Mouse (Mus musculus) liver, adult 2 months (tissue): Measurements from ENCODE around the gene Cog1. TPM values are rescaled to one million over a fixed set of nuclear protein-coding genes. Genes with fewer than 3 reads are reported as not detected.
A peak's percentile ranks its signal among the peaks of the same experiment; 100 is the strongest.

Source experiments
- DNase-seq: peaks from one replicate; pipeline ENCODE4 v3.0.0-alpha.2; 2011; ENCODE audit warnings: low read depth, low spot score; ENCODE audit errors: extremely low read depth
- H3K27ac ChIP-seq: fragments of 200-500 bp; replicated peaks from 2 replicates; pipeline ENCODE4 v1.5.1; 2012; ENCODE audit warnings: low read depth, mild to moderate bottlenecking, control low read depth, inconsistent platforms, low read length; ENCODE audit not compliant: insufficient read depth
- H3K27me3 ChIP-seq: fragments of 200-500 bp; 2 replicates; pipeline ENCODE4 v1.6.1; 2012; ENCODE audit warnings: mild to moderate bottlenecking, moderate library complexity, low read length, inconsistent platforms; ENCODE audit not compliant: control insufficient read depth, insufficient read depth
- H3K36me3 ChIP-seq: fragments of 200-500 bp; 2 replicates; pipeline ENCODE4 v1.6.1; 2012; ENCODE audit warnings: low read length, inconsistent platforms; ENCODE audit not compliant: control insufficient read depth, insufficient read depth
- H3K4me1 ChIP-seq: fragments of 200-500 bp; 2 replicates; pipeline ENCODE4 v1.6.1; 2011; ENCODE audit warnings: low read length; ENCODE audit not compliant: control insufficient read depth, insufficient read depth
- H3K4me3 ChIP-seq: fragments of 200-500 bp; 2 replicates; pipeline ENCODE4 v1.5.1; 2011; ENCODE audit warnings: low read depth, mild to moderate bottlenecking, control low read depth, low read length, moderate library complexity; ENCODE audit not compliant: insufficient read depth
- H3K79me2 ChIP-seq: fragments of 200-500 bp; 2 replicates; pipeline ENCODE4 v1.6.1; 2012; ENCODE audit warnings: inconsistent platforms, mild to moderate bottlenecking, low read length, moderate library complexity; ENCODE audit not compliant: control insufficient read depth, insufficient read depth
- H3K9ac ChIP-seq: fragments of 200-500 bp; 2 replicates; pipeline ENCODE4 v1.6.1; 2012; ENCODE audit warnings: low read depth, mild to moderate bottlenecking, control low read depth, inconsistent platforms, low read length
- CTCF ChIP-seq: fragments of 200-500 bp; IDR thresholded peaks from 2 replicates; pipeline ENCODE4 v1.5.1; 2011; ENCODE audit warnings: low read depth, low read length, control low read depth
- POLR2A ChIP-seq: fragments of 200-500 bp; IDR thresholded peaks from 2 replicates; pipeline ENCODE4 v1.6.1; 2011; ENCODE audit warnings: low read length, control low read depth; ENCODE audit not compliant: insufficient read depth; ENCODE audit errors: extremely low read depth
- WGBS: fragments of 180-500 bp; shearing (Covaris S2); methylation state at CpG from one replicate; pipeline ENCODE4 v1.1.7; 2018; 5-methylcytosine and 5-hydroxymethylcytosine counted together
- polyA plus RNA-seq: library from polyadenylated mRNA; depleted of rRNA; stranded (reverse); fragments of >200 nt; gene quantifications from 2 replicates; pipeline ENCODE4 v1.2.3, GENCODE M21; 2012
- total RNA-seq: library from RNA; depleted of rRNA; stranded (reverse); fragments of >200 nt; gene quantifications from 2 replicates; pipeline ENCODE4 v1.2.3, GENCODE M21; 2014

Gene Cog1
- total and polyA plus RNA-seq, 2 experiments: 6.0 to 17.7 TPM

DNA sequence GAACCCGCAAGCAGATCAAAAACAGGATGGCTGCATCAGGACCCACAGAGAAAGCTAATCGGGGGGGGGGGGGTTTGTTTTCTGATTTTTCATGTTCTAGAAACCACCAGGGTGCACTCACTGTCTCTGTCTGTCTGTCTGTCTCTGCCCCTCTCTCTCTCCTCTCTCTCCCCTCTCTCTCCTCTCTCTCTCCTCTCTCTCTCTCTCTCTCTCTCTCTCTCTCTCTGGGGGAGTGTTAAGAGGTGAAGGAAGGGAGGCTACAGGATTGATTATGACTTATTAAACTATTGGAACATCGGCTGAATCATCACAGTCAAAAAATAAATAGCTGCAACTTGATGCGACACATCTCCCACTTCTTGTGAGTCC, 30.7 kb upstream of the Cog1 start:
- Histone ChIP-seq H3K4me1 (peaks cover 11% of the 10 kb centered on the region), H3K27ac (no peak overlapping the region), H3K36me3 (no peaks in the 10 kb centered on the region), H3K79me2 (no peaks in the 10 kb centered on the region), H3K27me3 (no peaks in the 10 kb centered on the region), H3K9ac (no peak overlapping the region; the same call in 1 of the 2 replicates), H3K4me3 (peak overlapping the region; percentile 7; the same call in 1 of the 2 replicates)
- TF ChIP-seq POLR2A (no peak), CTCF (no peak)
- no peak for DNase-seq
- 30% methylated on average over 4 of the region's 4 CpGs for WGBS

DNA sequence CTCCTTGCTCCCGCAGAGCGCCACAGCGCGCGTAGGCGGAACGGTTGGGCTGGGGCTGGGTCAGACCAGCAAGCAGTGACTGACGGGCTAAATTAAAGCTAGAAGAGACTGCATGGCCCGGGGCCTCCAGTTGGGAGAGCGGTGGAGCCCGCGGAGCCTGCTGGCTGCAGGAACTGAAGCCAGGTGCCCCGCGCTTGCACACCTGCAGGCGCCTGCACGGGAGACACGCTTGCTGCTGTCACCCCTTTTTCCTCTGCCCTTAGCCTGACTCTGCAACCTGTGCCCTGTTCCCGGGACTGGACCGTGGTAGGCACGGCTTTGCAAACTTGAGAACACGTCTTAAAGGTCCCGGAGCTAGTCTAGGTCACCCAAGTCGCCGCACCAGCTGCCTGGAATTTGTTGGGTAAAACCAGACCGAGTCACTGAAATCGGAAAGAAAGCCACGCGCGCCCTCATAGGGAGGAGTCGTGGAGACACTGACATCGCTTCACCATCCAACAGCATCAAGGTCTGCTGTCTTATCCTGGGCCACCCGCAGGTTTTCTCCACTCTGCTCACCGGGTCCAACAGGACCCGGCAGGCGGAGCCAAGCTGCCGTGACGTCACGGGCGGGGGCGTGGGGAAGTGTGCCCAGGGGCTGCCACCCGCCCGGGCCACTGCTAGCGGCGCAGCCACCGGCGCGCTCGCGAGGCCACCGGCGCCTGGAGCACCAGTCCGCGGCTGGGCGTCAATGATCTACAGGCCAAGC, 30.1 kb upstream of the Cog1 start, which contains the start of gene Sstr2:
TSS of gene Sstr2 (plus strand) at position 671 of the 748 bp plus-strand sequence.
- WGBS: 2% methylated on average over 54 of the region's 54 CpGs
- Histone ChIP-seq H3K4me1 (peaks cover 11% of the 10 kb centered on the region), H3K79me2 (no peaks in the 10 kb centered on the region), H3K36me3 (no peaks in the 10 kb centered on the region), H3K9ac (peak within 1 kb of the TSS; percentile 44), H3K27me3 (no peaks in the 10 kb centered on the region), H3K27ac (no peak within 1 kb of the TSS), H3K4me3 (peak within 1 kb of the TSS; percentile 27; the same call in 1 of the 2 replicates)
- TF ChIP-seq CTCF: no peak
- TF ChIP-seq POLR2A: no peak
- peak; percentile 35 for DNase-seq

DNA sequence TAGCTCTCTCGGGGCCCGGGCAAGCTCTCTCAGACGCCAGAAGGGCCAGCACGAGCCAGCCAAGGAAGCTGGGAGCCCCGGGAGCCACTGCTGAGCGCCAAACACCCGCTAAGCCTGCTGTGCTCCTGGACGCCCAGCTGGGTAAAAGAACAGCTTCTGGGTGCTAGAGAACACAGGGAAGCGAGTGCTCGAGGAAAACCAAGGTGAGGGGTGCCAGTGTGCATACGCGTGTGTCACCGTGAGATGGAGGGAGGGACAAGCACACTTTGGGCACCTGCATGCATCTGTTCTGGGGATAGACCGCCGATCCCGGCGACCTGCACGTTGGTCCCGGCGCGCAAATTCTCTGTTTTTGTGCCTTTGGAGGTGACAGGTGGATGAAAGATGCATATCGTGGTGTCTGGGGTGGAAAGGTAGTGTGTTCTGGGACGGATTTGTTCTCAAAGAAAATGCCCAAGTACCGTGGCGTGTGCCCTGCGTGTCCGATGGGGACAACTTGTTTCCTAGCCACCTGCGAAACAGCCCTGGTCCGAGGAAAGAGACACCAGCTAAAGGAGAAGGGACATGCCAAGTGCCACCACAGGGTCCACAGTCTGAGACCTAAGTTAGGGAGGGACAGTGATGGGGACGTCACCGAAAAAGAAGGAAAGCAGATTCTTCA, 29.4 kb upstream of the Cog1 start:
- TF ChIP-seq CTCF: no peak
- TF ChIP-seq POLR2A: no peak
- no peaks in the 10 kb centered on the region for H3K79me2 ChIP-seq
- H3K27ac ChIP-seq: no peak overlapping the region
- H3K9ac ChIP-seq: peak overlapping the region; percentile 44
- peak overlapping the region; percentile 27; the same call in 1 of the 2 replicates for H3K4me3 ChIP-seq
- no peaks in the 10 kb centered on the region for H3K36me3 ChIP-seq
- WGBS: 3% methylated on average over 31 of the region's 31 CpGs
- no peak for DNase-seq
- H3K4me1 ChIP-seq: peaks cover 11% of the 10 kb centered on the region
- H3K27me3 ChIP-seq: no peaks in the 10 kb centered on the region

DNA sequence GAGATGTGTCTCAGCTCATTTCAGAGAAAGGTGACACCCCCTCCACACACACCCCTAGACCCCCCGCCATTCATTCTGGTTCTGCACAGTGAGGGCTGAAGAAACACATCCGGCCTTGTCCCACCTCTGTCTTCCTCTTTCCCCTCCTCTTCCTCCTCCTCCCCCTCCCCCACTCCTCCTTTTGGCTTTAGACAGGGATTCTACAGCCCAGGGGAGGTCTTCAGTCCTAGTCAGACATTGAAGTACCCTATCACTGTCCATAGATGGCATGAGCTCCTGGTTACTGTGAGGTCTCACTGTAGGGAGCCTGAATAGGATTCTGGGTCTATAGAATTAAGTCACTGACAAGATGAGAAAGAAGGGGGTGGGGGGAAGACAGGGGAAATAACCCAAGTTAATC, 28.0 kb upstream of the Cog1 start:
- no peak for DNase-seq
- Histone ChIP-seq H3K27ac (no peak overlapping the region), H3K9ac (no peak overlapping the region), H3K4me1 (peaks cover 11% of the 10 kb centered on the region), H3K27me3 (no peaks in the 10 kb centered on the region), H3K36me3 (no peaks in the 10 kb centered on the region), H3K79me2 (no peaks in the 10 kb centered on the region), H3K4me3 (no peak overlapping the region)
- TF ChIP-seq CTCF (no peak), POLR2A (no peak)
- WGBS: 83% methylated on average over 2 of the region's 2 CpGs

DNA sequence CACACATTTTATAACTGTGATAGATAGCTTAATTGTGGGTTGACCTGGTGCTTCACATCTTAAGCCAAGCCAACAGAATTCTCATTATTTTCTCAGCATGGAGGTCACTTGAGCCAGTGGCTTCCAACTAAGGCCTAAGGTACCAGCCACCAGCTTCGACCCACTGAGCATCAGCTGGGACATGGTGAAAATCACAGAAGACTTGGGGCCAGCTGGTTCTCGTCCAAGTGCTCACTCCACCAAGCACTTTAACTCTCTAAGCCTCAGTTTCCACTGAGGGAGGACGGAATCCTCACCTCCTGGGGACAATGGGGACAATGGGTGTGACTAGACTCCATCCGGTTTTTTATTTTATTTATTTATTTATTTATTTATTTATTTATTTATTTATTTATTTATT, 26.9 kb upstream of the Cog1 start:
- Histone ChIP-seq H3K36me3 (no peaks in the 10 kb centered on the region), H3K4me3 (no peak overlapping the region), H3K79me2 (no peaks in the 10 kb centered on the region), H3K27me3 (no peaks in the 10 kb centered on the region), H3K4me1 (peaks cover 11% of the 10 kb centered on the region), H3K27ac (no peak overlapping the region), H3K9ac (no peak overlapping the region)
- DNase-seq: no peak
- 91% methylated on average over 4 of the region's 4 CpGs for WGBS
- TF ChIP-seq CTCF: no peak
- TF ChIP-seq POLR2A: no peak

DNA sequence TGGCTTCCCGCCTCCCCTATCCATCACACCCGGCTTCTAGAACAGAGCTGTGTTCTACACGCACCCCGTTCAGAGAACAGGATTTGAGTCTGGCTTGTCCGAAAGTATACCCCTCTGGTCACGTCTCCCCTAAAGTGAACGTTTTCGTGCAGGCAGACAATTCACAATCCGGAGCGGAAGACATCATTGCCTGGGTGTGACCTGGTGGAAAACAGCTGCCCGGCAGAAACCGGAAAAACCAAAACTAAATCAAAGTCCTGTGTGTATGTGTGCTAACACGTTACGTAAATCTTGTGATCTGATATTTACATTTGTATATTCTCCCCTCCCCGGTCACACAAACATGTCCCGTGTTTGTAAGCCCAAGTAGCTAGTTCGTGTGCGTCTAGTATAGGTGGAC, 23.5 kb upstream of the Cog1 start:
- TF ChIP-seq CTCF (no peak), POLR2A (no peak)
- WGBS: 77% methylated on average over 18 of the region's 18 CpGs

More for the DNA sequence above, 23.5 kb upstream of the Cog1 start:
- H3K9ac ChIP-seq: no peak overlapping the region
- DNase-seq: no peak
- H3K27me3 ChIP-seq: no peaks in the 10 kb centered on the region
- no peaks in the 10 kb centered on the region for H3K36me3 ChIP-seq
- no peaks in the 10 kb centered on the region for H3K4me1 ChIP-seq
- no peak overlapping the region for H3K27ac ChIP-seq
- H3K4me3 ChIP-seq: no peak overlapping the region
- H3K79me2 ChIP-seq: no peaks in the 10 kb centered on the region
